Mouse (Mus musculus): ENCODE measurements around the gene Rnf103. TPM values are rescaled to one million over a fixed set of nuclear protein-coding genes. Genes with fewer than 3 reads are reported as not detected.

Gene Rnf103
- polyA plus RNA-seq, 1 experiment: 67.6 TPM

GRCm38 (mm10) chr6:71555507-71555951 lies 61.8 kb downstream of the Rnf103 start:
- Histone ChIP-seq H3K27ac (ENCODE audit: insufficient read depth, low read depth, low read length) (no peak overlapping the region), H3K4me1 (ENCODE audit: control insufficient read depth, insufficient read depth, insufficient read length, low read length) (no peaks in the 10 kb centered on the region), H3K27me3 (ENCODE audit: control insufficient read depth, insufficient read depth, low read length) (no peaks in the 10 kb centered on the region), H3K36me3 (ENCODE audit: control insufficient read depth, insufficient read depth, low read length) (peaks cover 16% of the 10 kb centered on the region; the same call in 1 of the 2 replicates), H3K4me3 (ENCODE audit: low read depth, low read length) (no peak overlapping the region)
- WGBS: 62% methylated on average over 2 of the region's 2 CpGs
- TF ChIP-seq POLR2A (IDR thresholded peaks at IDR 0.05; ENCODE audit: low read depth, low read length): no peak
- TF ChIP-seq CTCF (IDR thresholded peaks at IDR 0.05; ENCODE audit: extremely low read depth, insufficient read length, insufficient replicate concordance, low read depth, low read length): no peak

GRCm38 (mm10) chr6:71556826-71557225 lies 63.1 kb downstream of the Rnf103 start:
- peaks cover 21% of the 10 kb centered on the region; the same call in 1 of the 2 replicates for H3K36me3 ChIP-seq (ENCODE audit: control insufficient read depth, insufficient read depth, low read length)
- WGBS: 97% methylated on average over 2 of the region's 2 CpGs
- H3K27ac ChIP-seq (ENCODE audit: insufficient read depth, low read depth, low read length): no peak overlapping the region
- H3K4me1 ChIP-seq (ENCODE audit: control insufficient read depth, insufficient read depth, insufficient read length, low read length): no peaks in the 10 kb centered on the region
- no peak for TF ChIP-seq CTCF (IDR thresholded peaks at IDR 0.05; ENCODE audit: extremely low read depth, insufficient read length, insufficient replicate concordance, low read depth, low read length)
- TF ChIP-seq POLR2A (IDR thresholded peaks at IDR 0.05; ENCODE audit: low read depth, low read length): no peak
- no peaks in the 10 kb centered on the region for H3K27me3 ChIP-seq (ENCODE audit: control insufficient read depth, insufficient read depth, low read length)
- H3K4me3 ChIP-seq (ENCODE audit: low read depth, low read length): no peak overlapping the region

Other genes with a start within 250 kb of the Rnf103 start
- 2.7 and 6.9 TPM in 2 replicates for gene Krcc1, start 222.2 kb upstream of the Rnf103 start, polyA plus RNA-seq (2012; rRNA removed)
- gene Smyd1, start 171.7 kb upstream of the Rnf103 start, polyA plus RNA-seq (2012; rRNA removed): 0.04 TPM in 1 of 2 replicates, not detected in the other
- 1.3 and 1.9 TPM in 2 replicates for gene Cd8b1, start 171.1 kb upstream of the Rnf103 start, polyA plus RNA-seq (2012; rRNA removed)
- 4.2 and 6.4 TPM in 2 replicates for gene Cd8a, start 120.5 kb upstream of the Rnf103 start, polyA plus RNA-seq (2012; rRNA removed)
- 4.9 and 12.5 TPM in 2 replicates for gene Rmnd5a, start 53.3 kb upstream of the Rnf103 start, polyA plus RNA-seq (2012; rRNA removed)
- 11.7 and 19.6 TPM in 2 replicates for gene Chmp3, start 49.9 kb downstream of the Rnf103 start, polyA plus RNA-seq (2012; rRNA removed)
- 1.7 and 5.8 TPM in 2 replicates for gene Kdm3a, start 139.1 kb downstream of the Rnf103 start, polyA plus RNA-seq (2012; rRNA removed)
- 0.27 and 0.72 TPM in 2 replicates for gene Reep1, start 213.7 kb downstream of the Rnf103 start, polyA plus RNA-seq (2012; rRNA removed)

All from small intestine, adult 2 months (tissue).